Mouse (Mus musculus) layer of hippocampus, adult 11-12 months (tissue): Measurements from ENCODE around the gene Fgfrl1.
A peak's percentile ranks its signal among the peaks of the same experiment; 100 is the strongest.

ENCODE experiments used
- DNase-seq: peaks from one replicate; pipeline ENCODE4 v3.0.0; 2022; ENCODE audit warnings: low spot score

Gene Fgfrl1

DNA sequence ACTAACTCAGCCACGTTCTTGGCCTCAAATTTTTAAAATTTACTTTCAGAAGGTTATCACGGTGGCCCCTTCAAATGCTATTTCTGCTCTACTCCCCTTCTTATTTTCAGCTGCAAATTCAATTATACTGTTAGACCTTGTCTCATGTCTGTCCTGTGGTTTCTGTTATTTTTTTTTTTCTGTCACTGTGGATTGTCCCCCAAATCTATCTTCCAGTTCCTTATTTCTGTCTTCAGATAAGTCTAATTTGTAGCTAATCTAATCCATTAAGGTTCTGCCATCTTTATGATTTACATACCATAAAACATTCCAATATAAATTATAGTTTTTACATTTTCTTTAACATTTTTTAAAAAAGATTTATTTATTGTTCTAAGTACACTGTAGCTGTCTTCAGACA lies 24.8 kb upstream of the Fgfrl1 start:
- DNase-seq: no peak

DNA sequence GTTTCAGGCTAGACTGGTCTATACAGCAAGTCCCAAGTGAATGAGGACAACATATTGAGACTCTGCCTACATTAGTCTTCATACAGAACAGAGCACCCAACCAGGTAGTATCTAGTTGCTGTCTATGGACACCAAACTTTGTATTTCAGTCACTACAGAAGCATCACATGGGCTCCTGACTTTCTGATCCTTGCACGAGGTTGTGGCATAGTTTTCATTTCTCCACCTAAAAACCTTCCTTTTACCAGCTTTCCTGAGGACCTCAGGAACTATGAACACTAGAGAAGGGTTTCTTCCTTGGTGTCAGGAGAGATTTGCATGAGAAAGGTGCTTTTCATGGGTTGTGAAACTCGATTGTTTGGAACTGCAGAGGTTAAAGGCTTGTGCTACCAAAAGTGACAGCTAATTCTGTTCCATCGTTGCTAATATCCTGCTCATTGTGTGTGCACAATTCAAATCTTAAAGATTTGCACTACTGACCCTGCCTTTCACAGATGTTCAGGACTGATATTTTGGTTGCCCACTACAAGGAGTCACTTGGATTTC lies 23.7 kb upstream of the Fgfrl1 start:
- DNase-seq: no peak

DNA sequence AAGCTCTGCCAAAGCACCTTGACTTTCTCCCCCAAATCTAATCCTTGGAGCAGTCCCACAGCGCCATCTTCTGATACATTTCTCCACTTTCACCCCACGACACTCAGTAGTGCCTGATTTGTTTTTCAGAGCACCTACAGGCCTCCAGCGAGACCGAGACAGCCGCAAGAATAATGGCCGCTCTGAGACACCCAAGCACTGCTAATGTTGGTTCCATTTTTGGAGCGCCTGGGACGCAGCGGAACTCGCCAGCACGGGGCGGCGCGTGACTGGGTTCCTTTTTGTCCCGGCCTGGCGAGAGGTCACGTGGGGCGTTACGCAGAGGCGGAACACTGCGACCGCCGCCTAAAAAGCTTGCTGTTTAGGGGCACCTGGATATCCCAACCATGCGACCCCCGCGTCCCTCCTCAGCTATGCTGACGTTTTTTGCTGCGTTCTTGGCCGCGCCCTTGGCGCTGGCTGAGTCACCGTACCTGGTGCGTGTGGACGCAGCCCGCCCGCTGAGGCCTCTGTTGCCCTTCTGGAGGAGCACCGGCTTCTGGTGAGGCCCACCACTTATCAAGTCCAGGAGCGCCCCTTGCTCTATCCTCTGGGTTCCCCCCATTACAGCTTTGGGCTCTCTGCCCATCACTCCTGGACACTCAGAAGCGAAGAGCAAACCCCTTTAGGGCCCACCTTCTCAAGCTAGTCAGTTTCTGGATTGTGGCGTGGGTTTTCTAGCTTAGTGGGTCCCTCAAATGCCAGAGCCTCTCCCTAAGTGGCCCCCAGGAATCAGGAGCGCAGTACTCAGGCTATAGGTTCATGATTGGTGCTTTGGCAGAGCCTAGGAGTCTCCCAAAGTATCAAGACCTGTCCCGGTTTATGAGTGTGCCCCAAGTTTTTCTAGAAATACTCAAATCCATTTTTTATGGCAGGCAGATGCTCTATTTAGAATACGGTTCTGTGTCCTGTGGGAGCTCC lies 22.9 kb upstream of the Fgfrl1 start, which contains the start of gene Dgkq:
Dgkq (minus strand) TSS at position 696 of the 960 bp plus-strand sequence.
- DNase-seq: peak; percentile 92

DNA sequence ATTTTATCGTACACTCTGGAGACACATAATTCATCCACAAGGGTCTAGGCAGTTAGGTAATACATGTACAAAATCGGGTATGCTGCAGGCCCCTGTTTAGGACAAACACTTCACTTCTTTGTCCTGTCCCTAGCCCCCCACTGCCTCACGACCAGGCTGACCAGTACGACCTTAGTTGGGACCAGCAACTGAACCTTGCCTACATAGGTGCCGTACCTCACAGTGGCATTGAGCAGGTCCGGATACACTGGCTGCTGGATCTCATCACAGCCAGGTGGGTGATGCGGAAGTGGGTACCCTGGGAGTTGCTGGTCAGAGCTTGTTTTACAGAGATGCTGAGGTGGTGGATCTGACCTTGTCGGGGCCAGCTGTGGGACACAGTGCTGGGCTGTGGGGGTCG lies 22.2 kb upstream of the Fgfrl1 start:
- DNase-seq: no peak

DNA sequence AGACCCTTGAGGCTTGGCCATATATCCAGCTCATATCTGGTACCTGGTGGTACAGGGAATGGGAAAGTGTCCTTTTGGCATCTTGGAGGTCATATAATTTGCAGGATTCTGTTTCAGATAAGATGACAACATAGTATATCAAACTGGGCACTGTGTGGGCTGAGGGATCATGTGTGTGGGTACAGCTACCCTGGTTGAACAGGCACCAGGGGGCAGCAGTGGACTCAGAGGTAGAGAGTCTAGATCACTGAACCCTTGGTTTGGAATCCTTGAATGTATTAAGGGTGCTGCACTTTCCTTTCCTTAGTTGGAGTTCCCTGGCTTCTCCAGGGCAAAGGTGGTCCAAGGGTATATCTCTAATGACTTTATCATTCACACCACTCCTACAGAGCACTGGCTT lies 21.4 kb upstream of the Fgfrl1 start:
- DNase-seq: peak; percentile 63

DNA sequence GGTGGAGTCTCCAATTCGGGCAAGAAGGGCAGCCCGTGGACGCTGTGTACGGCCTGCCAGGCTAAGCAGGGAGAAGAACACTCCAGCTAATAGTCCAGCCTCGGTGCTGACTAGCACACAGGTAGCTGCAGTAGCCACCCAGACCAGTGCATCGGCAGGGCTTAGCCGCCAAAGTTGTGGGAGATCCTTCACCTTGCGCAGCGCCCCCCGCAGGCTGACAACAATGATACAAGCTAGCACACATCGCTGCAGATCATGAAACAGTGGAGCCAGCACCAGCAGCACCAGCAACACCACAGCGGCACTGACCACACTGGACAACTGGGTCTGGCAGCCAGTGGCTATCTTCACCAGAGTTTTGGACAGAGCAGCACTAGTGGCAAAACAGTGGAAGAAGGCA lies 20.4 kb upstream of the Fgfrl1 start:
- DNase-seq: no peak

DNA sequence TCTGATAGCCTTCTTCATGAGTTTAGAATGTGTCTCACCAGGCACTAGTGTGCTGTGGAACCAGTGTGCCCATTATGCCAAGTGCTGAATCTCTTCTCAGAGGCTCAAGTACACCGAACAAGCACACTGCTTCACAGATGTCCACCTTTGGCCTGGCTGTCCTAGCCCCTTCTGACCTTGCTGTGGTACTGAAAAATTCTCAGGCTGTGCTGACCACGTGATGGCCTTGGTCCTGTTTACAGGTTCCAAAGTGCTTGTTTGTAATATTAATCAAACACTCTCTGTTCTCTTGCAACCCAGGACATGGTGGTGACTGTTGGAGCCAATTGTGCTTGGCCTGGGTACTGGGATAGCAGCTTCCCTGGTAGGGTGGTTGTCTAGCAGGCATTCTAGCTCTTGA lies 17.6 kb upstream of the Fgfrl1 start:
- DNase-seq: no peak

DNA sequence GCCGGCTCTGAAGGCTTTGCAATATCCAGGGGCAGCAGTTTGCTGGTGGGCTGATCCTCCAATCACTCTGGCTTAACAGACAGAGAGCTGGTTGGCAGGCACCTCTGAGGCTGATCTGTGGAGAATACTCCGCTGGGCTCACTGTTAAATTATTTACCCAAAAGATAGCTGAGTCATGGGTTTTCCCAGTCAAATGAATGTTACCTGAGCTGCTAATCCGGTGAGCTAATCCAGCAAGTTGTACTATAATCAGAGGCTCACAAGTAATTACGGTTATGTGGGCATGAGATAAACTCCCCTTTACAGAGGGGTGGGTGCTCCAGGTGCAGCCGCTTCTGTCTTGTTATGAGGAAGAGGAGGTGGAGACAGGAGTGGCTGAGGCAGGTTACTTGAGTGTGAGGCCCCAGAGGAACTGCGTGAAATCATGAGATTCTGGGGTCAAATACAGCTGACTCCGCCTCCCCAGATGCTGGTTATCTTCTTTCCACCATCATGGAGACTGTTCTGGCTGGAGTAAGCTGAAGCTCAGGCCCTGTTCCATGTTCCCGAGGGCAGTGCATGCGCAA lies 16.8 kb upstream of the Fgfrl1 start, which contains the start of gene Slc26a1:
Slc26a1 (minus strand) TSS at position 319 of the 566 bp plus-strand sequence.
- DNase-seq: no peak

DNA sequence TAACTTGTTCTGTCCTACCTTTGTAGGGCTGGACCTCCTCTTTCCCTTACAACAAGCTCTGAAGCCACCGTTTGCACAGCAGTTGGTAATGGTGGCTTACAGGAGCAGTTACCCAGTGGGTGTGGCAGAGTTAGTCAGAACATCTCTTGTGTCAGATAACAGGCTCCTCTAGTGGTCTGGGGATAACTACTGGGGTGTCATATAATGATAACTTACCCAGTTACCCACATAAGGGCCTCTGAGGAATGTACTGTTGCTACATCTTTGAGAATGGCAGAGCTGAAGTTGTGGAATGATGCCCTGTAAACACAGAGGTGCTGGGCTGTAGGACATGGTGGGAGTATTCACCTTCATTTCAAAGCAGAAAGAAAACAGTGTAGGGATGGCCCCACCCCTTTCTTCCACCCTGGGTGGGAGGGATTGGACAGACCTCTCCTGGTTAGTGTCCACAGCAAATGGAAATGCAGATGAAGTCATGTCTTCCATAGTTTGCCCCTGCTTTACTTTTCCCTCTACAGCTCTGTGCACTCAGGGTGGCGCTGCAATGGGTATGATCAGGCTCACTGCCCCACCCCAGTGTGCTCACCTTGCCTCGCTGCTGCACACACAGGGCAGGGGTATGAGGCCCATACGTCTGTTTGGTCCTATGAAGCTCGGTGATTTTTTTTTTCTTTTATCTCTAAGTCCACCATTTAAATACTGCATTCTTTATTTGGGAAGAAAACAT lies 15.2 kb upstream of the Fgfrl1 start:
- no peak for DNase-seq

DNA sequence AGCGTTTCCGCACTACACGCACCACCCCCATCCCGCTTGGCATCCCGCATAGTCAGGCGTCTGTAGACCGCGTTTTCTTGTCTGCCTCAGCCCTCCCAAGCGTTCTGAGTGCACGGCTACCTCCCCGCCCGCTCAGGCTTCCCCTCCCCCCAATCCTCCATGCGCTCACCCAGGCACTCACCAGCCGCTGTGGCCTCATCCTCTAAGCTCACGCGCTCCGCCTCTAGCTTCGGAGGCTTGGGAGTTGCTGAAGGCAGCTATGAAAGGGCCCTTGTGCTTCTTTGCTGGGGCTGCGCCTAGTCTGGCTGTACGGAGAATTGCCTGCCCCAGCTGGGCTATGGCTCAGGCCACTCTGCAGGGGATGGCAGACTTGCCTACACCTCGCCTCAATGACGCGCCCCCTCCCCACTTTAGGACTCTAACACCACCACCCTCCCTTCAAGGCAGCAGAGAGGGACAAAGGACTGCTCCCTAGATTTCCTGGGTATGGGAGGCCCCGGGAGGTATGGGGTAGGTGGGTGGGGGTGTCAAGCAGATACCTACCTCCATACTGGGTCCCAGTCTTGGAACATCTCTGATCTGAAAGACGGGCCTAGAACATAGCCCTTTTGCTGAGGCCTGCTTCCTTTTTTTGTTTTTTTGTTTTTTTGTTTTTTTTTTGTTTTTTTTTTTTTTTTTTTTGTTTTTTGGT lies 14.4 kb upstream of the Fgfrl1 start:
- peak; percentile 83 for DNase-seq

DNA sequence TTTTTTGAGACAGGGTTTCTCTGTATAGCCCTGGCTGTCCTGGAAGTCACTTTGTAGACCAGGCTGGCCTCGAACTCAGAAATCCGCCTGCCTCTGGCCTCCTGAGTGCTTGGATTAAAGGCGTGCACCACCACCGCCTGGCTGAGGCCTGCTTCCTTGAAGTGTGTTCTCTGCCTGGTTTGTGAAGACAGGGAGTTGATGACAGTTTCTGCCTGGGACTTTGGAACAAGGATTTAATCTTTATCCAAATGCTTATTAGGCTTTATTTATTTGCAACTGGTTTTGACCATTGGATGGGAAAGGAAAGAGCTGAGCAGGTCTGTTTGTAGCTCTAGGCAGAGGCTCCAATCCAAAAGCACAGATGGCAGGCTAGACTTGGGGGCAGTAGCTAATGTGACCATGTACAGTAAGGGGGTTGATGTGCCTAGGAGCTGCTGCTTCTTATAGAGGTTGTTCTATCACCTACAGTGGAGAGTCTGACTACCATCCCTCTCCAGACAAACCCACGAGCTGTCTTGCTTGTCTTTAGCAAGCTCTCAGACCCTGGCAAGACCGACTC lies 13.8 kb upstream of the Fgfrl1 start:
- no peak for DNase-seq

DNA sequence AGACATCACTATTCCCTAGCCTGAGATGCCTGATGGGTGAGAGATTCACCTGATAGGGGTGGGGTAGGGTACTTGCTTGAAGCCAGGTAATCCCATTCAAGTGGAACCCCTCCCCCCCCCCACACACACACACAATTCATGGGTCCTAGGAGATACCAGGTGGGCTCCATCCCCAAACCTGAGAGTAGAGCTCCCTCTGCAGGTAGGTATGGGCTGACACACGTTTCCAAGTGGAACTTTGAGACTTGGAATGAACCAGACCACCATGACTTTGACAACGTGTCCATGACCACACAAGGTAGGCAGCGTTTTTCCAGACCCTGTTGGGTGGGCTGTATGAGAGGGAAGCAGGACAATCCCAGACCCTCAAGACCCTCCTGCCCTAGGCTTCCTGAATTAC lies 12.3 kb upstream of the Fgfrl1 start:
- DNase-seq: no peak

DNA sequence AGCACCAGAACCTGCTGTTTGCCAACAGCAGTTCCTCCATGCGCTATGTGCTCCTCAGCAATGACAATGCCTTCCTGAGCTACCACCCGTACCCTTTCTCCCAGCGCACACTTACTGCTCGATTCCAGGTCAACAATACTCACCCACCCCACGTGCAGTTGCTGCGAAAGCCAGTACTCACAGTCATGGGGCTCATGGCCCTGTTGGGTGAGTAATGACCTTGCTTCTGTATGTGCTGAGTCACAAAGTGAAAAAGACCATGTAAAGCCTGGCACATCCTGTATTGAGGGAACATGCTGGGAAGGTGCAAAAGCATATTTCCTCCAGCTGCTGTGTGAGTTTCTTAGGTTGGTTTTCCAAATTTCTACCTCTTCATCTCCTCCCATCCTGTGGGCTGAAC lies 11.3 kb upstream of the Fgfrl1 start:
- DNase-seq: no peak

DNA sequence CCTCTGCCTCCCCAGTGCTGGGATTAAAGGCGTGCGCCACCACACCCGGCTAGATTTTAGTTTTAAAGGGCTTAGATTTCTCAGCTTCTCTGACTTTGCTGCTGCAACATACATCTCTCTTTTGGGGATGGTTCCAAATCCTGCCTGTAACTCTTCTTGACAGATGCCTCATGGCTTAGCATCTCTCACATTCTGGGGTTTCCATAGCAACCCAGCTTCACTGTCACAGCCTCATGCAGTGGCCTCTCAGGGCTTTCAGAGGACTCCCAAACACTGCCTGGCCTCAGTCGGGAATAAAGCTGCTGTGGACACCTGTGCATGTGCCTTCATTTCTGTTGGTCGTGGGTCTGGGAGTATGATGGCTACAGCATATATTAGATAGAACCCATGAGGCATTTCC lies 3.1 kb upstream of the Fgfrl1 start:
- no peak for DNase-seq

DNA sequence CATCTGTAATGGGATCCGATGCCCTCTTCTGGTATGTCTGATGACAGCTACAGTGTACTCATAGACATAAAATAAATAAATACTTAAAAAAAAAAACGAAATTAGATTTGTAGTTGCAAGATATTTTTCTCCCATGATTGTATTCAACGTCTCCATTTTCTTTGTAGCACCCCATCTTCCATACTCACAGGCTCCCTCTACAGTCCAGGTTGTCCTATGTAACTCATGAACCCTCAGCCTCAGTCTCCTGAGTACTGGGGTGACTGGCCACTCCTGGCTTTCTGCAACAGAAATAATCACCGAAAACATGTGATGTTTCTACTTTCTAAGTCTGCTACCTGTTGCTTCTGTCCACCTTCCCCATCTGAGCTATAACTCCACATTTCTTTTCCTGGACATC lies 1.0 kb upstream of the Fgfrl1 start:
- DNase-seq: no peak

DNA sequence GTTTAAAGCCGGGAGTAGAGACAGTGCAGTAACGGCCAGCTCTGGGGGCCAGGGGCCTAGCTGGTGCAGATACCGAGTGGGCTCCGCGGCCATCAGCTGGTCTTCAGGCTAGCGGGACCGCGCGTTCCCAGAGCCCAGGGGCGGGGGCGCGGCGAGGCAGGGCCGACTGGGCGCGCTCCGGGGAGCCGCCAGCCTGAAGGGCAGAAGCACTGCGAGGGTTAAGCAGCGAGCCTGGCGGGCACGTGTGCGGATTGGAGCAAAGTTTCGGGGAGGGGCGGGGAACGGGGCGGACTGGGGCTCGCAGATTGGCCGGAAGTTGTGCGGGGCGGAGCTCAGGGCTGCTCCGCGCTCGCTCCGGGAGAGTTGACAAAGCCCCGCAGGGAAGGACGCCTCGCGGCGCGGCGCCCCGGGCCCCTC lies 1.7 kb downstream of the Fgfrl1 start:
- DNase-seq: peak; percentile 60

DNA sequence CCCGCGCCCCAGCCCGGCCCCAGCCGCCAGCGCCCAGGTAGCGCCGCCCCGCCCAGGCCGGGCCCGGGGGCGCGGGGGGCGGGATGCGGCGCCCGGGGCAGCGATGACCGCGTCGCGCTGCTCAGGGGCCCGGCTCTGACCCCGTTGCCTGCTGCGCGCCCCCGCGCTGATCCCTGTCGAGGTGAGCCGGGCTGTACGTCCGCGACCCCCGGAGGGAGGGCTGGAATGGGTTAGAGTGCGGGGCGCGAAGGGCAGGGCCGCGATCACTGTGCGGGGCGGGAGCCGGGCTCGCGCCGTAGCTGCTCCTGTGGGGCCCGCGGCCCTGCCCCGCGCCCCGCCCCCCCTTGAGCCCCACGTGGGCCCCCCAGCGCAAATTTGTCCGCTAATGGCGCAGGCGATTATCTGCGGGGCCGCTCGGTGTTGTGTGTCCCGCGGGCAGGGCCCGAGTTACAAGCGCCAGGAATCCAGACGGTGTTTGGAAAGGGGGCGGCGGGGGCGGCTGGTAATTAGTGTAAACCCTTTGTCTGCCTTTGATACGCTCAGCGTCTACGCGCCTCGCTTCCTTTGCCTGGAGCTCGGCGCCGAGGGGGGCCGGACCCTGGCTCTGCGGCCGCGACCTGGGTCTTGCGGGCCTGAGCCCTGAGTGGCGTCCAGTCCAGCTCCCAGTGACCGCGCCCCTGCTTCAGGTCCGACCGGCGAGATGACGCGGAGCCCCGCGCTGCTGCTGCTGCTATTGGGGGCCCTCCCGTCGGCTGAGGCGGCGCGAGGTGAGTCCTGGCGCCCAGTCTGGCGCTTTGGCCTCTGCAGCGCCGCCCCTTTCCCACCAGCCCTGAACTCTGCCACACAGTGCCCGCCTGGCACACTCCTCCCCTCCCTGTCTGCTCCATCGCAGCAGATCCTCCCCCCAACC lies 2.4 kb downstream of the Fgfrl1 start:
- peak; percentile 58 for DNase-seq

DNA sequence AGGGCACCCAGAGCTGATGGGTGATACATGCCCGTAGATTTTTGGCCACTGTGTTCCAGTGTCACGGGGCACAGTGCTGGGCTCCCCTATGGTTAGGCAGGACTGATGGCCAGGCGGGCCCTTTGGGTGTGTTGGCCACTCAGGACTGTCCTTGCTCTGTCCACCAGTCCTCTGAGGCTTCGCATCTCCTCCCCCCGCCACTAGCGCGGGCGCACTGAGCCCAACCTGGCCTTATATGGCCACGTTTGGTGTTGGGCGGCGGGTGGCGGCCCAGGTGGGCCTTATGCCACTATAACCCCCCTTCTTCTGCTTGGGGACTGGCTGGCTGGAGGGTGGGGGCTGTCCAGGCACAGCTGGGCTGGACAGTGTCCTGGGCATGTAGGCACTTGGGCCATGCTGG lies 3.7 kb downstream of the Fgfrl1 start:
- DNase-seq: no peak

DNA sequence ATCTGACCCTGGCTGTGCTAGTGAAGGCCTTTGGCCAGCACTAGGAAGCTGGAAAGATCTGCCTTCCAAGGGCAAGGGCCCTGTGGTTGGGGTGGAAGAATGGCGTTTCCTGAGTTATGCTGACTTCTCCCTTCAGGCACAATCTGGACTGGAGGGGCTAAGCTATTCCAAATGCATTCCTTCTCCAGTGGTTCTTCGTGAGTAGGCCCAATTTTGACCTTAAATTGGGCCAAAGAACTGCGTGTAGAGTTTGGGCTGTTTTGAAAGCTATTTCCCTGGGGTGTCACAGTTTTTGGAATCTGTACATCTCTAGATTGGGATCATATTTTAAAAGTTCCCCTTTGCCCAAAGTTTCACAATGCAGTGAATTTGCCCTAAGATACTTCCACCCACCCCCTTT lies 4.4 kb downstream of the Fgfrl1 start:
- no peak for DNase-seq

DNA sequence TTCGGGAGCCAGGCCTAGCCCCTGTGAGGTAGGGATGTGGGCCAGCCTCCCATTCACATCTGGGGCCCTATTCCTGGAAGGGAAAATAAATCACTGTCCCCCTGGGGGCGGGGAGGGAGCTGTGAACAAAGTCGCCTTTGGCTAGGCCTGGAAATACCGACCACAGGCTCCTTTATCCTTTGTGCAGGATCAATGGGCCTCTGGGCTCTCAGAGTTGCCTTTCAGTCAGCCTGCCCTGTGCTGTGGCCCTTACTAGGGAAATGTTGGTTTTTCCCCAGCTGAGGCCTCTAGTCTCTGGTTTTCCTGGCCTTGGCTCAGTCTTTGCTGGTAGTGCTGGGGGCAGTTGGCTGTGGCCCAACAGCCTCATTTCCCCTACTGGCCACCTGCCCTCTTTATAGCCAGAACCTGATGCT lies 5.2 kb downstream of the Fgfrl1 start:
- DNase-seq: peak; percentile 73
